Mouse (Mus musculus) CH12.LX (cell line): ENCODE measurements around the gene B3galt2.

ENCODE experiments used
- E2F4 ChIP-seq: IDR thresholded peaks from 2 replicates; pipeline ENCODE4 v1.6.1; 2011; ENCODE audit warnings: low read depth, low read length, improper control_type of control experiment; ENCODE audit not compliant: insufficient replicate concordance
- EP300 ChIP-seq: IDR thresholded peaks from 2 replicates; pipeline ENCODE4 v1.6.1; 2011; ENCODE audit warnings: low read length, improper control_type of control experiment
- POLR2A ChIP-seq: IDR thresholded peaks from 2 replicates; pipeline ENCODE4 v1.6.1; 2011; ENCODE audit warnings: low read depth, mild to moderate bottlenecking, improper control_type of control experiment, low read length

GRCm38 (mm10) chr1:143675734-143676361 lies 35.4 kb downstream of the B3galt2 start:
- TF ChIP-seq POLR2A (no peak), EP300 (no peak), E2F4 (no peak)
